Mouse (Mus musculus) cerebellum, postnatal 36 days (tissue): Measurements from ENCODE around the gene Eml3.

Experiments
- DNase-seq, 2 experiments: peaks; one replicate each; pipeline ENCODE4 v3.0.0; 2021 to 2022; ENCODE audit warnings: mixed read lengths in 2 of 2

Gene Eml3

GRCm38 (mm10) chr19:8919000-8919399 is 10.4 kb upstream of the Eml3 start:
- no peak for DNase-seq

GRCm38 (mm10) chr19:8919684-8920072 is 9.7 kb upstream of the Eml3 start:
- DNase-seq = no peak

- DNase-seq = peak; percentile 95 to 96
Observed at GRCm38 (mm10) chr19:8920073-8920736, 9.1 kb upstream of the Eml3 start, which contains the start of gene B3gat3. TSS of gene B3gat3 (plus strand) at chr19:8920374.

GRCm38 (mm10) chr19:8920836-8921291 is 8.5 kb upstream of the Eml3 start:
- peak in 1 of 2 experiments; percentile 25 for DNase-seq

GRCm38 (mm10) chr19:8921741-8922140 is 7.6 kb upstream of the Eml3 start:
- no peak for DNase-seq

GRCm38 (mm10) chr19:8926766-8927165 is 2.6 kb upstream of the Eml3 start:
- no peak for DNase-seq

GRCm38 (mm10) chr19:8927891-8928525 is 1.3 kb upstream of the Eml3 start:
- DNase-seq = no peak

GRCm38 (mm10) chr19:8928689-8929223 is 596 bp upstream of the Eml3 start:
- no peak for DNase-seq

GRCm38 (mm10) chr19:8930117-8930516 is 765 bp downstream of the Eml3 start:
- no peak for DNase-seq

GRCm38 (mm10) chr19:8930771-8931170 is 1.4 kb downstream of the Eml3 start:
- DNase-seq = no peak

GRCm38 (mm10) chr19:8936736-8937135 is 7.4 kb downstream of the Eml3 start:
- no peak for DNase-seq

GRCm38 (mm10) chr19:8940526-8941133 is 11.3 kb downstream of the Eml3 start:
- no peak for DNase-seq

GRCm38 (mm10) chr19:8941136-8941514 is 11.8 kb downstream of the Eml3 start:
- DNase-seq = no peak

- peak; percentile 99 for DNase-seq
Observed at GRCm38 (mm10) chr19:8941515-8942217, 12.3 kb downstream of the Eml3 start, which contains the start of gene Mta2. TSS of gene Mta2 (plus strand) at chr19:8941875.

GRCm38 (mm10) chr19:8942276-8942964 is 13.1 kb downstream of the Eml3 start:
- DNase-seq = peak in 1 of 2 experiments; percentile 62

- DNase-seq = no peak
Observed at GRCm38 (mm10) chr19:8943047-8943446, 13.7 kb downstream of the Eml3 start.

- DNase-seq = no peak
Observed at GRCm38 (mm10) chr19:8944062-8944461, 14.7 kb downstream of the Eml3 start.

GRCm38 (mm10) chr19:8944750-8945149 is 15.4 kb downstream of the Eml3 start:
- peak in 1 of 2 experiments; percentile 36 for DNase-seq

GRCm38 (mm10) chr19:8945251-8945650 is 15.9 kb downstream of the Eml3 start:
- DNase-seq = no peak

- DNase-seq = no peak
Observed at GRCm38 (mm10) chr19:8946929-8947328, 17.6 kb downstream of the Eml3 start.

- no peak for DNase-seq
Observed at GRCm38 (mm10) chr19:8950190-8950589, 20.8 kb downstream of the Eml3 start.

GRCm38 (mm10) chr19:8952241-8952640 is 22.9 kb downstream of the Eml3 start:
- no peak for DNase-seq
